Mouse (Mus musculus) hindbrain, embryonic 10.5 days (tissue): Measurements from ENCODE around the gene Olfr1160. TPM values are rescaled to one million over a fixed set of nuclear protein-coding genes. Genes with fewer than 3 reads are reported as not detected.
"Not testable (repeated sequence)": the region's sequence is repeated elsewhere in the genome, so short reads cannot be mapped to it uniquely, and the experiment has no call there.

Source experiments
- DNase-seq: peaks from one replicate; pipeline ENCODE4 v3.0.0-alpha.2; 2017; ENCODE audit warnings: low spot score
- H3K27ac ChIP-seq: fragments of 300-500 bp; sonication (generic); 2 replicates; pipeline ENCODE4 v1.5.1; 2016; ENCODE audit warnings: mild to moderate bottlenecking, moderate library complexity
- H3K27me3 ChIP-seq: fragments of 300-500 bp; sonication (generic); 2 replicates; pipeline ENCODE4 v1.6.1; 2016; ENCODE audit warnings: mild to moderate bottlenecking; ENCODE audit not compliant: poor library complexity, insufficient read depth, severe bottlenecking
- H3K36me3 ChIP-seq: fragments of 300-500 bp; sonication (generic); 2 replicates; pipeline ENCODE4 v1.6.1; 2016; ENCODE audit warnings: mild to moderate bottlenecking, moderate library complexity
- H3K4me1 ChIP-seq: fragments of 300-500 bp; sonication (generic); replicated peaks from 2 replicates; pipeline ENCODE4 v1.6.1; 2016; ENCODE audit warnings: mild to moderate bottlenecking
- H3K4me3 ChIP-seq: fragments of 300-500 bp; sonication (generic); 2 replicates; pipeline ENCODE4 v1.5.1; 2016; ENCODE audit warnings: mild to moderate bottlenecking, moderate library complexity
- H3K9me3 ChIP-seq: fragments of 300-500 bp; sonication (generic); 2 replicates; pipeline ENCODE4 v1.6.1; 2016; ENCODE audit warnings: mild to moderate bottlenecking, moderate library complexity
- WGBS: fragments of 180-500 bp; shearing (Covaris S2); methylation state at CpG from one replicate; pipeline ENCODE4 v1.1.7; 2016; 5-methylcytosine and 5-hydroxymethylcytosine counted together
- polyA plus RNA-seq: library from polyadenylated mRNA; unstranded; fragments of >200 nt; fragmentation: Nextera tagmentation; extraction: Ambion mirVana; gene quantifications from 2 replicates; pipeline ENCODE4 v1.2.1, GENCODE M21; 2016

Olfr1160 gene
- not detected in 2 replicates for polyA plus RNA-seq

DNA sequence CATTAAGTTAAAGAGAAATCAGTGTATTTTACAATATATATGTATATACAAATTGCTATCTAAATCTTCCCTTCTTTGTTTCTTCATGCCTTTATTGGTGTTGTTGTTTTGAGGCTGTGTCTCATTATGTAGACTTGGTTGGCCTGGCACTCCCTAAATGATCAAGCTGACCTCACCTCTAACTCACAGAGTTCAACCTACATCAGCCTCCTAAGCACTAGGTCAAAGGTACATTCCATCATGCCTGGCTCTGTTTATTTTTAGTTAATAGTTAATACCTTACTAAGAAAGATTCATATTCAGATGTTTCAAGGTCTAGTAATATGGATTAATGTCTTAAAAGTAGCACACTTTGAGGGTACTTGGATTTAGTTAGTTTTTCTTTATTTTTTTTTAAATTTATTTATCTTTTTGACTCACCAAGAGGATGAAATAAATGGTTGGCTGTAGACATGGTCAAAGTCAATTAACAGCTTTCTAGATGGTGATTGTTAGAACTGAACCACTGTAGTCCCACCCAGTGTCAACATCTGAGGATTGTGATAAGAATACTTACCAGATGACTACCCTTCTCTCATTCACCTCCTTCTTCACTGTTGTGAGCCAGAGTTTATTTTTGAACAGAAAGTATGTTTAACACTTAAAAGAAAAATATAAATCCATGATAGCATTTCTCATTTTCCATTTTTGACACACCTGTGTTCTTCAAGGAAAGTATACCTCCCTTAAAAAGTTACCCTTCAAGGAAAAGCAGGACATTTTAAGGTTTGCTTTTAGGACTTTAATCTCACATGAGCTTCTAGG, at the start of gene Olfr1160:
TSS of gene Olfr1160 (minus strand) at position 754 of the 804 bp plus-strand sequence.
- Histone ChIP-seq H3K27me3 (no peaks in the 10 kb centered on the region), H3K9me3 (no peaks in the 10 kb centered on the region), H3K4me1 (no peaks in the 10 kb centered on the region), H3K36me3 (no peaks in the 10 kb centered on the region), H3K27ac (no peak within 1 kb of the TSS), H3K4me3 (no peak within 1 kb of the TSS)
- DNase-seq = no peak

DNA sequence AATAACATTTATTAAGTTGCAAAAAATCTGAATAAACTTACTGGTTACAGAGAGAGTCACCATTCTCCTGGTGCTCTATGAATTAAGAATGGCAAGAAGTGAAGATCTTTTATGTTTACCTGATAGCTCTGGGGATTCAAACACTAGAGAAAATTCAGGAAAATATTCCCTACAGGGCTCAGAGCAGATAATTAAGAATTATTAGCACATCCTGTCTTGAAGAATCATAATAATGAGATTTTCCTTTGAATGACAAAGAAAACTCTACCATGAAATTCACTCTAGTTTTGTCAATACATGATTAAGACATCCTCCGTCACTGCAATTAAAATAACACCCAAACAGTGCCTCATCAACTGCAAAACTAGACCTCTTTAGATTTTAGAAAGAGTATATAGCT, 43.0 kb upstream of the Olfr1160 start, which contains the start of gene Olfr1162:
TSS of gene Olfr1162 (minus strand) at position 101 of the 400 bp plus-strand sequence.
- 91% methylated on average over 1 of the region's 1 CpGs for WGBS
- Histone ChIP-seq H3K4me3 (no peak within 1 kb of the TSS), H3K4me1 (no peaks in the 10 kb centered on the region), H3K27ac (no peak within 1 kb of the TSS), H3K27me3 (no peaks in the 10 kb centered on the region), H3K9me3 (no peaks in the 10 kb centered on the region), H3K36me3 (no peaks in the 10 kb centered on the region)
- no peak for DNase-seq

DNA sequence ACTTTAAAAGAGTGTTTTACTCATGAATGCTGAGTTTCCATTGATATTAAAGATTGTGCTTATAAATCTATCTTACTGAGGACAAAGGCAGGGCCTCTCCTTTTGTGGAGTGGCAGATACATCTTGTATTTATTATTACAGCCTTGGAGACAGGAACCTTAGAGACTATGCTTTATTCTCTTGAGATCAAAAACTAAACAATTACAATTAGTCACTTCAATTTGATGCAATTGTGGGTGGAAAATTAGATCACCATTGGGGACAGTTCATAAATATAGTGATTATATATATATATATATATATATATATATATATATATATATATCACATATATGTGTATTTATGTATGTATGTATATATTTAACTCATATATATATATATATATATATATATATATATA, 29.5 kb upstream of the Olfr1160 start, which contains the start of gene Olfr73:
TSS of gene Olfr73 (minus strand) at position 101 of the 400 bp plus-strand sequence.
- Histone ChIP-seq H3K9me3 (no peaks in the 10 kb centered on the region), H3K27me3 (no peaks in the 10 kb centered on the region), H3K27ac (no peak within 1 kb of the TSS), H3K4me1 (no peaks in the 10 kb centered on the region), H3K4me3 (no peak within 1 kb of the TSS), H3K36me3 (no peaks in the 10 kb centered on the region)
- no peak for DNase-seq

DNA sequence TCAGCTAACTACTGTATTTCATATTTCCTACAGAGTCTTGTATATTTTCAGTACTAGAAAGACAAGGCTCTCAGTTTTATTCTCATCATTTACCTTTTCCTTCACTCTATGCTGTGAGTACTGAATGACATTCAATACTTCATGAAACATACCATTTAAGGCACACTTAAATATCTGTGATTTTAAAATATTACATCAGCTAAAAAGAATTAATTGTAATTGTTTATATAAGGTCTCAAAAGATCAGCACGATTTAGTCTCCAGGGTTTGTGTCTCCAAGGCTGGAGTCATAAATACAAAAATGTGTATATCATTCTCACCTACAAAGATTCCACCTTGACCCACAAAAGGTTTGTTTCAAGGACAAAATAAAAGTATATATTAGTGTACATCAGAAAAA, 14.4 kb upstream of the Olfr1160 start, which contains the start of gene Olfr1161:
TSS of gene Olfr1161 (plus strand) at position 301 of the 400 bp plus-strand sequence.
- DNase-seq, H3K9me3 ChIP-seq, H3K4me3 ChIP-seq, H3K4me1 ChIP-seq, H3K36me3 ChIP-seq, H3K27ac ChIP-seq, H3K27me3 ChIP-seq: not testable (repeated sequence)
- WGBS = 86% methylated on average over 1 of the region's 1 CpGs

DNA sequence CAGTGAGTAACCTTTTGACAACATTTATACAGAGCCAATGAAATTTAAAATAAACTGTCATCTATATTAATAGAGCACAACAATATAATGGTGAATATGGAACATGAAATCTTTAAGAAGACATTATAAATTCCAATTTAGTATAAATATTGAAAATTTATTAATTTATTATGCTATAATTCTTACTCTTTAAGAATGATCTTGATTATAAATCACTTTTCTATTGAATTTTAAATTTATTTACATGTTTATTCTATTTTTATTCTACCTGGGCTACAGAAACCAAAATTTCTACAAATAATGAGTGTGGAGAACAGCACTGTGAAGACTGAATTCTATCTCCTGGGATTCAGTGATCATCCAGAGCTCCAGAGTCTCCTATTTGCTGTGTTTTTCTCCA, 18.3 kb downstream of the Olfr1160 start, which contains the start of gene Olfr1158:
TSS of gene Olfr1158 (plus strand) at position 301 of the 400 bp plus-strand sequence.
- H3K4me1 ChIP-seq = no peaks in the 10 kb centered on the region
- DNase-seq = no peak

DNA sequence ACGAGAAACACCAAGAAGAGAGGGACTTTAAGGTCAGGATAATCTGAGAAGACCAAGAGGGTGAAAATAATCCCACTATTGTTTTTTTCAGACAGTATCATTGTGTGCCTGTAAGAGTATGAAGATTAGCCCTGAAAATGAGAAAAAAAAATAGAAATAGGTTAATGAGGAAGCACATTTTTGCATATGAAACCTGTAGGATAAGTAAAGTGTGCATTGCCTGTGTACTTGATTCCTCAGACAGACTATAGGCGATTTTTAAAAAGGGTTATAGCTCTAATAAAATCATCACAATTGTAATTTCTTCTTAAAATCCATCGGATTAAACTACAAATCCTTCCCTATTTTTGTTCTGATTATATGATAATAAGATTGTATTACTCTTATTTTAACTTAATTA, 33.5 kb downstream of the Olfr1160 start, which contains the start of gene Olfr74:
TSS of gene Olfr74 (minus strand) at position 101 of the 400 bp plus-strand sequence.
- H3K9me3 ChIP-seq = no peaks in the 10 kb centered on the region
- no peaks in the 10 kb centered on the region for H3K27me3 ChIP-seq
- H3K4me3 ChIP-seq = no peak within 1 kb of the TSS
- H3K36me3 ChIP-seq = no peaks in the 10 kb centered on the region
- H3K4me1 ChIP-seq = no peaks in the 10 kb centered on the region
- H3K27ac ChIP-seq = no peak within 1 kb of the TSS
- DNase-seq = no peak
- WGBS = 84% methylated on average over 3 of the region's 3 CpGs

More for the DNA sequence above, 18.3 kb downstream of the Olfr1160 start, which contains the start of gene Olfr1158:
- Histone ChIP-seq H3K27me3 (no peaks in the 10 kb centered on the region), H3K4me3 (no peak within 1 kb of the TSS), H3K36me3 (no peaks in the 10 kb centered on the region), H3K27ac (no peak within 1 kb of the TSS), H3K9me3 (no peaks in the 10 kb centered on the region)

DNA sequence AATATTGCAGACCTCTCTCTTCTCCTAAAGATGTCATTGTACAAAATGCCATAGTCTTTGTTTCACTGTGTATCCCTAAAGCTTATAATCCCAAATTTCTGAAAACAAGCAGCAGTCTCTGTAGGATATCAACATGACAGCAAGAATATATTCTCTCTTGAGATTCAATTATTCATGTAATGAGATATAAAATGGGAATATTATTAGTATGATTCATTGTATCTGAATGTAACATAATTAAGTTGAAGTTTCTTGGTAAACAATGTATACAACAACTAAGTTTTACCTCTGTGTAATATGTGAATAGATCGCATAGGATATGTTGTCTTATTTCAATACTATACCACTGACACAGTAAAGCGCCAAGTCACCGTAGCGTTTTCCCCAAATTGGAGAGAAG, 39.9 kb downstream of the Olfr1160 start, which contains the start of gene Olfr1157:
TSS of gene Olfr1157 (minus strand) at position 101 of the 400 bp plus-strand sequence.
- Histone ChIP-seq H3K27me3 (no peaks in the 10 kb centered on the region), H3K9me3 (no peaks in the 10 kb centered on the region), H3K27ac (no peak within 1 kb of the TSS), H3K4me1 (no peaks in the 10 kb centered on the region), H3K36me3 (no peaks in the 10 kb centered on the region), H3K4me3 (no peak within 1 kb of the TSS)
- no peak for DNase-seq
- 96% methylated on average over 4 of the region's 4 CpGs for WGBS

DNA sequence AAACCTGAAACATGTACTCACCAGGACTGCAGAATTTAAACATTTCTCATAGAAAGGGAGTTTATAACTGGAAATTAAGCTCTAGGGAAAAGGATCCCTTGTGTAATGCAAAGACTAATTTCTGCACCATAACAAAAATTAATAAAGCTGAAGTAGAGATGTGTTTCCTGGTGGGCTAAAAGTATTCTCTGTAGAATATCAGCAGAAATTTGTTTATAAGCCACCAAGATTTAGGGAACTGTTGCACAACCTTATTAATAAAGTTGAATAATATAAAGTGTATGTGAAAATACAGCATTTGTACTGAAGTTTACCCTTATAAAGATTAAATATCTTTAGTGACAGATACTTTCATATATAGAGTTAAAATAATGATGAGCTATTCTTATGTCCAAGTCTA, 55.1 kb downstream of the Olfr1160 start, which contains the start of gene Olfr1156:
TSS of gene Olfr1156 (minus strand) at position 101 of the 400 bp plus-strand sequence.
- Histone ChIP-seq H3K27ac (no peak within 1 kb of the TSS), H3K36me3 (no peaks in the 10 kb centered on the region), H3K27me3 (no peaks in the 10 kb centered on the region), H3K4me3 (no peak within 1 kb of the TSS), H3K4me1 (no peaks in the 10 kb centered on the region), H3K9me3 (no peaks in the 10 kb centered on the region)
- DNase-seq = no peak

Other genes with a start within 250 kb of the Olfr1160 start
- not detected in 2 replicates for gene Olfr152, start 228.8 kb downstream of the Olfr1160 start, polyA plus RNA-seq
- gene Olfr1143, start 207.7 kb downstream of the Olfr1160 start, polyA plus RNA-seq = not detected in 2 replicates
- gene Olfr1145, start 198.4 kb downstream of the Olfr1160 start, polyA plus RNA-seq = not detected in 2 replicates
- gene Olfr1148, start 177.7 kb downstream of the Olfr1160 start, polyA plus RNA-seq = not detected in 2 replicates
- gene Olfr1150-ps1, start 164.3 kb downstream of the Olfr1160 start, polyA plus RNA-seq = not detected in 2 replicates
- gene Olfr1151, start 152.4 kb downstream of the Olfr1160 start, polyA plus RNA-seq = not detected in 2 replicates
- not detected in 2 replicates for gene Olfr1152, start 141.8 kb downstream of the Olfr1160 start, polyA plus RNA-seq
- gene Olfr1153, start 113.3 kb downstream of the Olfr1160 start, polyA plus RNA-seq = not detected in 2 replicates
- not detected in 2 replicates for gene Olfr1154, start 103.1 kb downstream of the Olfr1160 start, polyA plus RNA-seq
- gene Olfr1155, start 63.1 kb downstream of the Olfr1160 start, polyA plus RNA-seq = not detected in 2 replicates
- not detected in 2 replicates for gene Olfr1156, start 55.2 kb downstream of the Olfr1160 start, polyA plus RNA-seq
- gene Olfr1157, start 40.0 kb downstream of the Olfr1160 start, polyA plus RNA-seq = not detected in 2 replicates
- not detected in 2 replicates for gene Olfr74, start 33.6 kb downstream of the Olfr1160 start, polyA plus RNA-seq
- gene Olfr1158, start 18.2 kb downstream of the Olfr1160 start, polyA plus RNA-seq = not detected in 2 replicates
- gene Olfr1161, start 14.5 kb upstream of the Olfr1160 start, polyA plus RNA-seq = not detected in 2 replicates
- gene Olfr73, start 29.4 kb upstream of the Olfr1160 start, polyA plus RNA-seq = not detected in 2 replicates
- gene Olfr1162, start 42.9 kb upstream of the Olfr1160 start, polyA plus RNA-seq = not detected in 2 replicates
- not detected in 2 replicates for gene Olfr1163, start 63.6 kb upstream of the Olfr1160 start, polyA plus RNA-seq
- gene Olfr1164, start 85.7 kb upstream of the Olfr1160 start, polyA plus RNA-seq = not detected in 2 replicates
- gene Olfr1166, start 120.0 kb upstream of the Olfr1160 start, polyA plus RNA-seq = not detected in 2 replicates
- gene Olfr1167, start 146.9 kb upstream of the Olfr1160 start, polyA plus RNA-seq = not detected in 2 replicates
- gene Olfr1168, start 173.6 kb upstream of the Olfr1160 start, polyA plus RNA-seq = not detected in 2 replicates
- not detected in 2 replicates for gene Olfr1170, start 220.1 kb upstream of the Olfr1160 start, polyA plus RNA-seq